9 mouse cellular contexts compared by ENCODE assay signal in the genomic region with DNA sequence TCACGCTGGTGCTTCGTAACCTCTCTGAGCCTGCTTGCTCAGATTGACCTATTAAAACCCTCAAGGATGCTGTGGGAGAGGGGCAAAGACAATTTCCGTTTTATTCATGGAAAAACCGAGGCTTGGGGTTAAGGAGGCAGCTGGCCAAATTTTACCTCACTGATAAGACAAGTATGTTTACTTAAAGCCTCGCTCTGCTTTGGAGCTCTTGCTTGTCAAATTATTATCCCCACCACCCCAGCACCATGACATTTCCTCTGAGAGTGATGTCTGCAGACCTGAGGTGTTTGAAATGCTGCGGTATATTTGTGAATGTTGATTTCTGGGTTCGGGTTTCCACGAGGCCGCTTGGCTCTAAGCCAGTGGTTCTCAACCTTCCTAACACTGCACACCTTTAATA. TPM values are rescaled to one million over a fixed set of nuclear protein-coding genes. Genes with fewer than 3 reads are reported as not detected.
DNase-seq lines count a peak whose midpoint lies in the region; ATAC-seq lines count a peak whose summit lies in the region.
"Had no signal": no experiment of that assay in that cellular context is flagged by ENCODE, and none has a peak within 500 bp of the region (broad histone marks: within the 10 kb centered on the region; RNA-seq: fewer than 3 reads in every experiment).

No protein-coding gene starts in this region.

- H3K4me2 ChIP-seq in heart, embryonic 16.5 days (ENCODE audit: low read depth, low read length): peak overlapping the region; percentile 79
- peak overlapping the region; percentile 83; the same call in 1 of the 2 replicates for H3K4me2 ChIP-seq in liver, embryonic 15.5 days

- DNase-seq in cerebellum, adult 11-12 months: peak; percentile 40
- no peak for DNase-seq in cerebellum, postnatal 4 days (ENCODE audit: low spot score in 2 of 2)
- peak; percentile 13 for DNase-seq in 3T3-L1 (ENCODE audit: low read depth, low spot score)
- no peak for DNase-seq in urinary bladder, postnatal 10 days (ENCODE audit: low spot score)
- DNase-seq in yolk sac, embryonic 10.5 days (ENCODE audit: low spot score): no peak
- no peak for DNase-seq in adrenal gland, adult 18-20 months (ENCODE audit: low spot score in 2 of 2)
- DNase-seq: adrenal gland, postnatal 14 days had no signal

- 15% methylated on average over 9 of the region's 9 CpGs for WGBS in heart, embryonic 16.5 days
- WGBS in liver, embryonic 15.5 days (ENCODE audit: insufficient replicate concordance): 48% methylated on average over 9 of the region's 9 CpGs

- H3K4me3 ChIP-seq in heart, embryonic 16.5 days (ENCODE audit: low read length): peak overlapping the region; percentile 89
- H3K4me3 ChIP-seq in liver, embryonic 15.5 days (replicated peaks): no peak overlapping the region

- peak overlapping the region; percentile 62 for H3K9ac ChIP-seq in heart, embryonic 16.5 days (ENCODE audit: low read length)
- H3K9ac ChIP-seq in liver, embryonic 15.5 days: no peak overlapping the region

- no peaks in the 10 kb centered on the region for H3K27me3 ChIP-seq in heart, embryonic 16.5 days (ENCODE audit: control insufficient read depth, insufficient read depth, low read length)
- H3K27me3 ChIP-seq in liver, embryonic 15.5 days: no peaks in the 10 kb centered on the region

- peak overlapping the region; percentile 99 for H3K27ac ChIP-seq in heart, embryonic 16.5 days (ENCODE audit: low read length)
- H3K27ac ChIP-seq in liver, embryonic 15.5 days (replicated peaks): no peak overlapping the region

- ATAC-seq in heart, embryonic 16.5 days (replicated peaks; ENCODE audit: extremely low read depth, insufficient read depth, low FRiP score): no peak
- no peak for ATAC-seq in liver, embryonic 15.5 days (ENCODE audit: insufficient read depth)

- H3K4me1 ChIP-seq in heart, embryonic 16.5 days (ENCODE audit: control insufficient read depth, insufficient read depth, low read length): peaks cover 25% of the 10 kb centered on the region
- H3K4me1 ChIP-seq in liver, embryonic 15.5 days (replicated peaks): peaks cover 28% of the 10 kb centered on the region

- no peaks in the 10 kb centered on the region; the same call in 1 of the 2 replicates for H3K9me3 ChIP-seq in heart, embryonic 16.5 days (replicated peaks; ENCODE audit: control insufficient read depth, low read length)
- no peaks in the 10 kb centered on the region for H3K9me3 ChIP-seq in liver, embryonic 15.5 days (replicated peaks)

- H3K36me3 ChIP-seq in heart, embryonic 16.5 days (ENCODE audit: control insufficient read depth, insufficient read depth): peaks cover 11% of the 10 kb centered on the region
- H3K36me3 ChIP-seq in liver, embryonic 15.5 days (replicated peaks): no peaks in the 10 kb centered on the region; the same call in 1 of the 2 replicates

RNA-seq across cellular contexts. Expression of gene Cand2, which starts 2.0 kb away (rescaled TPM):
- polyA plus RNA-seq in heart, embryonic 16.5 days (2015; fragmentation: Nextera tagmentation; extraction: Ambion mirVana): 42.0 and 49.8 TPM in 2 replicates
- 2.9 and 3.0 TPM in 2 replicates for polyA plus RNA-seq in liver, embryonic 15.5 days (2015; fragmentation: Nextera tagmentation; extraction: Ambion mirVana)
- 1 to 10 TPM; 5.8 to 9.5 TPM for total RNA-seq in adrenal gland, adult 18-20 months (2021)

RNA-seq across cellular contexts. Expression of gene Tmem40, which starts 14.2 kb away (rescaled TPM):
- polyA plus RNA-seq in heart, embryonic 16.5 days (2015; fragmentation: Nextera tagmentation; extraction: Ambion mirVana): 1.1 and 1.3 TPM in 2 replicates
- 24.7 and 29.2 TPM in 2 replicates for polyA plus RNA-seq in liver, embryonic 15.5 days (2015; fragmentation: Nextera tagmentation; extraction: Ambion mirVana)
- under 1 TPM; 0.43 to 0.45 TPM for total RNA-seq in adrenal gland, adult 18-20 months (2021)

RNA-seq across cellular contexts. Expression of gene Rpl32, which starts 32.2 kb away (rescaled TPM):
- polyA plus RNA-seq in heart, embryonic 16.5 days (2015; fragmentation: Nextera tagmentation; extraction: Ambion mirVana): 1,011 and 1,085 TPM in 2 replicates
- polyA plus RNA-seq in liver, embryonic 15.5 days (2015; fragmentation: Nextera tagmentation; extraction: Ambion mirVana): 836 and 1,114 TPM in 2 replicates
- 1,000 to 10,000 TPM; 1,000 to 1,116 TPM for total RNA-seq in adrenal gland, adult 18-20 months (2021)

Comparison
In these comparisons a context has a peak if more than half of its experiments do, and no peak if none do; other contexts are left out.
1. DNase-seq: peak in cerebellum, adult 11-12 months (single experiment) and 3T3-L1 (single experiment); none in cerebellum, postnatal 4 days (0 of 2), urinary bladder, postnatal 10 days (single experiment), yolk sac, embryonic 10.5 days (single experiment) and adrenal gland, adult 18-20 months (0 of 2).
2. RNA of gene Cand2, which starts 2.0 kb away (polyA plus RNA-seq): 42.0 to 49.8 TPM in heart, embryonic 16.5 days; 2.9 to 3.0 TPM in liver, embryonic 15.5 days; every median in the first group is over 10 times any median in the second.
3. RNA of gene Tmem40, which starts 14.2 kb away (polyA plus RNA-seq): 24.7 to 29.2 TPM in liver, embryonic 15.5 days; 1.1 to 1.3 TPM in heart, embryonic 16.5 days; every median in the first group is over 10 times any median in the second.